Mouse (Mus musculus) kidney, adult 2 months (tissue): ENCODE measurements around the gene Pik3r5.

Experiments
- CTCF ChIP-seq: fragments of 200-500 bp; conservative IDR thresholded peaks from 2 replicates; pipeline ENCODE4 v1.5.1; 2011; ENCODE audit warnings: low read depth, mild to moderate bottlenecking, control low read depth, low read length, moderate library complexity, mixed read lengths; ENCODE audit not compliant: insufficient read depth, insufficient read length
- POLR2A ChIP-seq: fragments of 200-500 bp; IDR thresholded peaks from one replicate; pipeline ENCODE4 v1.6.1; 2011; ENCODE audit warnings: low read depth, low read length, control low read depth

DNA sequence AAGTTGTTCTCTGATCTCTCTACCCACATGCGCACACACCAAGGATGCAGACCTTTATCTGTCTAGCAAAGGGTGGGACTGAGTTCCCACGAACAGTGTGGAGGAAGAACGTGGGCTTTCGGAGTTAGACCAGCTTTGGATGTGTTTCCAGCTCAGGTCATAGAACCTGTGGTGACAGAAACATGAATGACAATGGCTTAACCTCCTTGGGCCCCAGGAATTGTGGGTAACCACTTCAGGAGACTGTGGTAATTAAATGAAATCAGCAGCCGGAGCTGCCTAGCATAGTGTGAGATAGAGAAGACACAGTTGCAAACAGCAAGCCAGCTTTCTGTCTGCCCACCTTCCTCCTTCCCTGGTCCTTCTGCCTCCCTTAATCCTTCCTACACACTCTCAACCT, 32.3 kb downstream of the Pik3r5 start:
- TF ChIP-seq CTCF (no peak), POLR2A (no peak)
